Mouse (Mus musculus): Measurements from ENCODE around the gene Yme1l1.

- TF ChIP-seq CTCF (IDR thresholded peaks at IDR 0.05; ENCODE audit: low read depth) (no peak), EP300 (IDR thresholded peaks at IDR 0.05; ENCODE audit: low read depth) (no peak)
Measured at GRCm38 (mm10) chr2:23213661-23214060, 57.5 kb downstream of the Yme1l1 start.
